Mouse (Mus musculus) left cerebral cortex, adult 18-20 months (tissue): ENCODE results near the gene Ntn1. TPM values are rescaled to one million over a fixed set of nuclear protein-coding genes. Genes with fewer than 3 reads are reported as not detected.

Experiments used
- DNase-seq, 2 experiments: peaks; one replicate each; pipeline ENCODE4 v3.0.0; 2021 to 2022; ENCODE audit warnings: low spot score in 2 of 2, mixed read lengths in 1 of 2
- total RNA-seq, 2 experiments: library from RNA; stranded (reverse); gene quantifications; 2 replicates each; pipeline ENCODE4 v1.2.3; 2021

Ntn1 gene
- total RNA-seq, 2 experiments from 2014 or later: 6.2 to 7.6 TPM

- DNase-seq: no peak
Observed at GRCm38 (mm10) chr11:68407266-68407926, 6.8 kb upstream of the Ntn1 start.

- DNase-seq: no peak
Observed at GRCm38 (mm10) chr11:68405576-68405975, 5.0 kb upstream of the Ntn1 start.

- no peak for DNase-seq
Observed at GRCm38 (mm10) chr11:68404185-68404584, 3.6 kb upstream of the Ntn1 start.

- DNase-seq: no peak
Observed at GRCm38 (mm10) chr11:68401428-68401827, 805 bp upstream of the Ntn1 start.

GRCm38 (mm10) chr11:68400021-68400671, 477 bp downstream of the Ntn1 start:
- DNase-seq: peak in 1 of 2 experiments; percentile 20

GRCm38 (mm10) chr11:68399548-68400020, 1.0 kb downstream of the Ntn1 start:
- peak; percentile 2 to 16 for DNase-seq

- DNase-seq: no peak
Observed at GRCm38 (mm10) chr11:68398891-68399547, 1.6 kb downstream of the Ntn1 start.

GRCm38 (mm10) chr11:68395546-68395945, 5.1 kb downstream of the Ntn1 start:
- DNase-seq: no peak

GRCm38 (mm10) chr11:68394749-68395148, 5.9 kb downstream of the Ntn1 start:
- no peak for DNase-seq

GRCm38 (mm10) chr11:68393897-68394490, 6.6 kb downstream of the Ntn1 start:
- no peak for DNase-seq

GRCm38 (mm10) chr11:68390381-68391287, 10.0 kb downstream of the Ntn1 start:
- DNase-seq: no peak

GRCm38 (mm10) chr11:68389621-68390020, 11.0 kb downstream of the Ntn1 start:
- no peak for DNase-seq

- DNase-seq: no peak
Observed at GRCm38 (mm10) chr11:68388655-68389015, 12.0 kb downstream of the Ntn1 start.

GRCm38 (mm10) chr11:68387971-68388654, 12.5 kb downstream of the Ntn1 start:
- DNase-seq: no peak

- DNase-seq: no peak
Observed at GRCm38 (mm10) chr11:68387441-68387760, 13.2 kb downstream of the Ntn1 start.

GRCm38 (mm10) chr11:68386589-68387440, 13.8 kb downstream of the Ntn1 start:
- peak; percentile 22 to 35 for DNase-seq

GRCm38 (mm10) chr11:68385921-68386588, 14.6 kb downstream of the Ntn1 start:
- DNase-seq: peak; percentile 9 to 24

- DNase-seq: peak in 1 of 2 experiments; percentile 8
Observed at GRCm38 (mm10) chr11:68385021-68385821, 15.4 kb downstream of the Ntn1 start.
